Mouse (Mus musculus) thymus, adult 2 months (tissue): ENCODE data around the gene Mypn.

Source experiments
- CTCF ChIP-seq: fragments of 200-500 bp; IDR thresholded peaks from 2 replicates; pipeline ENCODE4 v1.5.1; 2012; ENCODE audit warnings: mild to moderate bottlenecking, control low read depth, low read length, moderate library complexity, borderline replicate concordance; ENCODE audit not compliant: control insufficient read depth, poor library complexity, insufficient read depth; ENCODE audit errors: extremely low read depth
- POLR2A ChIP-seq: fragments of 200-500 bp; IDR thresholded peaks from 2 replicates; pipeline ENCODE4 v1.6.1; 2012; ENCODE audit warnings: mild to moderate bottlenecking, low read length, control low read depth, moderate library complexity; ENCODE audit not compliant: control insufficient read depth, poor library complexity, insufficient read depth; ENCODE audit errors: extremely low read depth

GRCm38 (mm10) chr10:63086304-63086703, 117.4 kb downstream of the Mypn start:
- TF ChIP-seq CTCF (no peak), POLR2A (no peak)
